Mouse (Mus musculus) G1E (cell line): ENCODE results near the gene Prpf6.

Experiments
- CTCF ChIP-seq: IDR thresholded peaks from 2 replicates; pipeline ENCODE4 v1.5.1; 2012; ENCODE audit warnings: low read depth, low read length, inconsistent platforms, mixed read lengths
- POLR2AphosphoS5 ChIP-seq: IDR thresholded peaks from 2 replicates; pipeline ENCODE4 v1.6.1; 2012; ENCODE audit warnings: low read depth, low read length, inconsistent platforms; ENCODE audit not compliant: insufficient replicate concordance

DNA sequence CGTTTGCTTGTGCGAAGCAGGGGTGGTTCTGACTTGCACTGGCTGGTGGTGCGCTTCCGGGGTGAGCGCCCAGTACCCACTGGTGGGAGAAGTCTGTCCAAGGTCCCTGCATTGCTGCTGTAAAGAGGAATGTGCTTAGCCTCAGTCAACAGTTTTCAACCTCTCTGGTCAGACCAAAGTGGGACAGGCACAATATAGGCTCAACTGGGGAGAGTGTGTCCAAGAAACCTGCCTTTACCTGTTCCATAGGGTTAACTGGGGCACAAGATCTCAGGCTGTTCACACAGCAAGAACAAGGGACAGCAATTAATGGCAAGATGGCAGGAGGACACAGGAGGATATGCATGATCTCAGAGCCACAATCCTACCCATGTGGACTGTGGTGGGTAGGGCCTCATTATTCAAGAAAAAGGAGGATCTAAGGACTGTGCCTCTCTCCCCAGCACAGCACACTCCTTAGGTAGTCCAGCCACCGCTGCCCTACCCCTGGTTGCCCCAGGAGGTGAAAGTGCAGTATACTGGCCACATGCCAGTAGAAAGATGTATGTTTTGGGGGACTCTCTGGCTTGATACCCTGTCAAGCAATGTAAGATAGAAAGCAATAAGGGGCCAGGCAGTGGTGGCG, 16.6 kb upstream of the Prpf6 start:
- TF ChIP-seq CTCF, result no peak
- TF ChIP-seq POLR2AphosphoS5, result no peak
